Mouse (Mus musculus) midbrain, embryonic 15.5 days (tissue): ENCODE data around the gene Zfand4. TPM values are rescaled to one million over a fixed set of nuclear protein-coding genes. Genes with fewer than 3 reads are reported as not detected.
A peak's percentile ranks its signal among the peaks of the same experiment; 100 is the strongest.
"Not testable (repeated sequence)": the region's sequence is repeated elsewhere in the genome, so short reads cannot be mapped to it uniquely, and the experiment has no call there.

Source experiments
- ATAC-seq: fragments of 200-750 bp; cut with Nextera tagmentation; replicated peaks from 2 replicates; pipeline ENCODE4 v1.8.0; 2017; ENCODE audit warnings: moderate TSS enrichment
- H3K27ac ChIP-seq: fragments of 300-500 bp; sonication (generic); 2 replicates; pipeline ENCODE4 v1.5.1; 2015; ENCODE audit warnings: mild to moderate bottlenecking, inconsistent platforms
- H3K27me3 ChIP-seq: fragments of 300-500 bp; sonication (generic); replicated peaks from 2 replicates; pipeline ENCODE4 v1.6.1; 2015; ENCODE audit warnings: inconsistent platforms
- H3K36me3 ChIP-seq: fragments of 300-500 bp; sonication (generic); replicated peaks from 2 replicates; pipeline ENCODE4 v1.6.1; 2015; ENCODE audit warnings: inconsistent platforms
- H3K4me1 ChIP-seq: fragments of 300-500 bp; sonication (generic); 2 replicates; pipeline ENCODE4 v1.6.1; 2015; ENCODE audit warnings: inconsistent platforms
- H3K4me2 ChIP-seq: fragments of 300-500 bp; sonication (generic); 2 replicates; pipeline ENCODE4 v1.6.1; 2015; ENCODE audit warnings: inconsistent platforms, mild to moderate bottlenecking, moderate library complexity
- H3K4me3 ChIP-seq: fragments of 300-500 bp; sonication (generic); 2 replicates; pipeline ENCODE4 v1.5.1; 2015; ENCODE audit warnings: mild to moderate bottlenecking, inconsistent platforms
- H3K9ac ChIP-seq: fragments of 300-500 bp; sonication (generic); 2 replicates; pipeline ENCODE4 v1.6.1; 2015; ENCODE audit warnings: mild to moderate bottlenecking, inconsistent platforms
- H3K9me3 ChIP-seq: fragments of 300-500 bp; sonication (generic); 2 replicates; pipeline ENCODE4 v1.6.1; 2016; ENCODE audit warnings: inconsistent platforms
- WGBS: fragments of 180-500 bp; shearing (Covaris S2); methylation state at CpG from one replicate; pipeline ENCODE4 v1.1.7; 2015; ENCODE audit warnings: mixed read lengths; 5-methylcytosine and 5-hydroxymethylcytosine counted together
- polyA plus RNA-seq: library from polyadenylated mRNA; unstranded; fragments of >200 nt; fragmentation: Nextera tagmentation; extraction: Ambion mirVana; gene quantifications from 2 replicates; pipeline ENCODE4 v1.2.1, GENCODE M21; 2015

The Zfand4 gene
- polyA plus RNA-seq, result 6.8 and 8.5 TPM in 2 replicates

GRCm38 (mm10) chr6:116264018-116264651 lies at the start of gene Zfand4:
Gene Zfand4, plus strand, starts transcription at chr6:116264222.
- peak within 1 kb of the TSS; percentile 72 for H3K27ac ChIP-seq
- no peaks in the 10 kb centered on the region for H3K27me3 ChIP-seq
- WGBS, result under 1% methylated on average over 53 of the region's 67 CpGs
- H3K4me1 ChIP-seq, result peaks cover 25% of the 10 kb centered on the region
- H3K4me3 ChIP-seq, result peak within 1 kb of the TSS; percentile 59
- H3K9me3 ChIP-seq, result no peaks in the 10 kb centered on the region
- H3K9ac ChIP-seq, result peak within 1 kb of the TSS; percentile 63
- peak; percentile 95 for ATAC-seq
- peak within 1 kb of the TSS; percentile 67 for H3K4me2 ChIP-seq
- peaks cover 21% of the 10 kb centered on the region; the same call in 1 of the 2 replicates for H3K36me3 ChIP-seq

GRCm38 (mm10) chr6:116227767-116228166 lies 36.3 kb upstream of the Zfand4 start:
- Histone ChIP-seq H3K4me2 (no peak overlapping the region), H3K9me3 (no peaks in the 10 kb centered on the region), H3K4me3 (no peak overlapping the region), H3K36me3 (peaks cover 47% of the 10 kb centered on the region), H3K9ac (no peak overlapping the region), H3K27ac (no peak overlapping the region), H3K27me3 (no peaks in the 10 kb centered on the region), H3K4me1 (no peaks in the 10 kb centered on the region)
- WGBS, result 72% methylated on average over 11 of the region's 11 CpGs
- ATAC-seq, result no peak

- H3K27ac ChIP-seq, result no peak overlapping the region
- H3K27me3 ChIP-seq, result no peaks in the 10 kb centered on the region
- peaks cover 51% of the 10 kb centered on the region for H3K36me3 ChIP-seq
- WGBS, result 65% methylated on average over 12 of the region's 12 CpGs
- no peak overlapping the region for H3K4me3 ChIP-seq
- no peaks in the 10 kb centered on the region for H3K4me1 ChIP-seq
- no peak overlapping the region for H3K9ac ChIP-seq
- ATAC-seq, result no peak
- no peaks in the 10 kb centered on the region for H3K9me3 ChIP-seq
- no peak overlapping the region for H3K4me2 ChIP-seq
Observed at GRCm38 (mm10) chr6:116228785-116229525, 35.1 kb upstream of the Zfand4 start.

- peaks cover 64% of the 10 kb centered on the region for H3K36me3 ChIP-seq
- H3K9me3 ChIP-seq, H3K4me1 ChIP-seq, H3K4me3 ChIP-seq, H3K9ac ChIP-seq, H3K27ac ChIP-seq, H3K27me3 ChIP-seq, H3K4me2 ChIP-seq, ATAC-seq: not testable (repeated sequence)
- WGBS, result 94% methylated on average over 2 of the region's 2 CpGs
Observed at GRCm38 (mm10) chr6:116234821-116235220, 29.2 kb upstream of the Zfand4 start.

- Histone ChIP-seq H3K9ac (no peak overlapping the region), H3K27me3 (no peaks in the 10 kb centered on the region), H3K36me3 (peaks cover 66% of the 10 kb centered on the region), H3K9me3 (no peaks in the 10 kb centered on the region), H3K27ac (no peak overlapping the region), H3K4me3 (no peak overlapping the region), H3K4me2 (no peak overlapping the region), H3K4me1 (no peaks in the 10 kb centered on the region)
- no peak for ATAC-seq
- WGBS, result 88% methylated on average over 5 of the region's 5 CpGs
Observed at GRCm38 (mm10) chr6:116235336-116235735, 28.7 kb upstream of the Zfand4 start.

GRCm38 (mm10) chr6:116238083-116238482 lies 25.9 kb upstream of the Zfand4 start:
- Histone ChIP-seq H3K27ac (no peak overlapping the region), H3K9ac (no peak overlapping the region), H3K9me3 (no peaks in the 10 kb centered on the region), H3K27me3 (no peaks in the 10 kb centered on the region), H3K4me2 (no peak overlapping the region), H3K4me3 (no peak overlapping the region), H3K36me3 (peaks cover 61% of the 10 kb centered on the region), H3K4me1 (no peaks in the 10 kb centered on the region)
- WGBS, result 90% methylated on average over 5 of the region's 5 CpGs
- no peak for ATAC-seq

GRCm38 (mm10) chr6:116240371-116240770 lies 23.7 kb upstream of the Zfand4 start:
- H3K27me3 ChIP-seq, result no peaks in the 10 kb centered on the region
- H3K36me3 ChIP-seq, result peaks cover 52% of the 10 kb centered on the region
- no peak overlapping the region for H3K9ac ChIP-seq
- H3K4me1 ChIP-seq, result no peaks in the 10 kb centered on the region
- 93% methylated on average over 2 of the region's 2 CpGs for WGBS
- no peak overlapping the region for H3K4me2 ChIP-seq
- H3K9me3 ChIP-seq, result no peaks in the 10 kb centered on the region
- no peak overlapping the region for H3K27ac ChIP-seq
- no peak overlapping the region for H3K4me3 ChIP-seq
- ATAC-seq, result no peak

GRCm38 (mm10) chr6:116259649-116260048 lies 4.4 kb upstream of the Zfand4 start:
- H3K9ac ChIP-seq, result no peak overlapping the region
- no peak overlapping the region for H3K27ac ChIP-seq
- ATAC-seq, result no peak
- peaks cover 41% of the 10 kb centered on the region for H3K36me3 ChIP-seq
- peaks cover 2% of the 10 kb centered on the region; the same call in 1 of the 2 replicates for H3K4me1 ChIP-seq
- no peaks in the 10 kb centered on the region for H3K9me3 ChIP-seq
- 68% methylated on average over 4 of the region's 4 CpGs for WGBS
- H3K27me3 ChIP-seq, result no peaks in the 10 kb centered on the region
- no peak overlapping the region for H3K4me3 ChIP-seq
- no peak overlapping the region for H3K4me2 ChIP-seq

- 95% methylated on average over 5 of the region's 5 CpGs for WGBS
Observed at GRCm38 (mm10) chr6:116260481-116260880, 3.5 kb upstream of the Zfand4 start.

GRCm38 (mm10) chr6:116262824-116263223 lies 1.2 kb upstream of the Zfand4 start:
- no peak overlapping the region for H3K4me3 ChIP-seq
- no peak overlapping the region for H3K27ac ChIP-seq
- no peaks in the 10 kb centered on the region for H3K9me3 ChIP-seq
- peaks cover 28% of the 10 kb centered on the region for H3K36me3 ChIP-seq
- no peak overlapping the region for H3K4me2 ChIP-seq
- 90% methylated on average over 1 of the region's 1 CpGs for WGBS
- peaks cover 25% of the 10 kb centered on the region for H3K4me1 ChIP-seq
- H3K9ac ChIP-seq, result no peak overlapping the region
- no peak for ATAC-seq
- no peaks in the 10 kb centered on the region for H3K27me3 ChIP-seq

More at GRCm38 (mm10) chr6:116260481-116260880, 3.5 kb upstream of the Zfand4 start:
- H3K4me3 ChIP-seq, result no peak overlapping the region
- no peak overlapping the region for H3K9ac ChIP-seq
- H3K27ac ChIP-seq, result no peak overlapping the region
- H3K36me3 ChIP-seq, result peaks cover 34% of the 10 kb centered on the region
- no peaks in the 10 kb centered on the region for H3K9me3 ChIP-seq
- no peak for ATAC-seq
- H3K4me1 ChIP-seq, result peaks cover 11% of the 10 kb centered on the region
- no peaks in the 10 kb centered on the region for H3K27me3 ChIP-seq
- no peak overlapping the region for H3K4me2 ChIP-seq

- H3K9me3 ChIP-seq, result no peaks in the 10 kb centered on the region
- WGBS, result 76% methylated on average over 11 of the region's 11 CpGs
- H3K36me3 ChIP-seq, result peaks cover 21% of the 10 kb centered on the region; the same call in 1 of the 2 replicates
- H3K4me3 ChIP-seq, result peak overlapping the region; percentile 59
- peaks cover 25% of the 10 kb centered on the region for H3K4me1 ChIP-seq
- no peak overlapping the region for H3K27ac ChIP-seq
- no peak overlapping the region for H3K9ac ChIP-seq
- no peaks in the 10 kb centered on the region for H3K27me3 ChIP-seq
- peak overlapping the region; percentile 67 for H3K4me2 ChIP-seq
- no peak for ATAC-seq
Observed at GRCm38 (mm10) chr6:116264836-116265235, 814 bp downstream of the Zfand4 start.

- WGBS, result 49% methylated on average over 4 of the region's 4 CpGs
- H3K4me2 ChIP-seq, result peak overlapping the region; percentile 67
- no peak for ATAC-seq
Observed at GRCm38 (mm10) chr6:116265603-116266002, 1.6 kb downstream of the Zfand4 start.

More at GRCm38 (mm10) chr6:116265603-116266002, 1.6 kb downstream of the Zfand4 start:
- peak overlapping the region; percentile 70 for H3K27ac ChIP-seq
- H3K36me3 ChIP-seq, result peaks cover 19% of the 10 kb centered on the region; the same call in 1 of the 2 replicates
- peaks cover 25% of the 10 kb centered on the region for H3K4me1 ChIP-seq
- H3K4me3 ChIP-seq, result no peak overlapping the region
- no peaks in the 10 kb centered on the region for H3K9me3 ChIP-seq
- no peaks in the 10 kb centered on the region for H3K27me3 ChIP-seq
- no peak overlapping the region for H3K9ac ChIP-seq
